Mouse (Mus musculus): ENCODE results near the gene Tcte1.

Tcte1 gene

GRCm38 (mm10) chr17:45523263-45523662 is at the start of gene Tcte1:
Gene Tcte1 (plus strand): TSS chr17:45523434.
- DNase-seq, result no peak

GRCm38 (mm10) chr17:45473667-45474066 is 49.6 kb upstream of the Tcte1 start:
- no peak for DNase-seq

GRCm38 (mm10) chr17:45474146-45474545 is 49.1 kb upstream of the Tcte1 start:
- DNase-seq, result no peak

- DNase-seq, result peak; percentile 87
Measured at GRCm38 (mm10) chr17:45474669-45475465, 48.4 kb upstream of the Tcte1 start, which contains the start of gene Spats1. Gene Spats1 (minus strand): TSS chr17:45475415.

GRCm38 (mm10) chr17:45478234-45478825 is 44.9 kb upstream of the Tcte1 start:
- DNase-seq, result peak; percentile 79

GRCm38 (mm10) chr17:45480429-45480828 is 42.8 kb upstream of the Tcte1 start:
- no peak for DNase-seq

- no peak for DNase-seq
Measured at GRCm38 (mm10) chr17:45485581-45485980, 37.7 kb upstream of the Tcte1 start.

- DNase-seq, result no peak
Measured at GRCm38 (mm10) chr17:45487216-45487615, 36.0 kb upstream of the Tcte1 start.

- no peak for DNase-seq
Measured at GRCm38 (mm10) chr17:45488321-45489254, 34.6 kb upstream of the Tcte1 start.

GRCm38 (mm10) chr17:45489736-45490135 is 33.5 kb upstream of the Tcte1 start:
- no peak for DNase-seq

GRCm38 (mm10) chr17:45490532-45491154 is 32.6 kb upstream of the Tcte1 start:
- DNase-seq, result no peak

- DNase-seq, result no peak
Measured at GRCm38 (mm10) chr17:45495398-45495797, 27.8 kb upstream of the Tcte1 start.

GRCm38 (mm10) chr17:45498397-45498796 is 24.8 kb upstream of the Tcte1 start:
- no peak for DNase-seq

GRCm38 (mm10) chr17:45499516-45499915 is 23.7 kb upstream of the Tcte1 start:
- no peak for DNase-seq

- DNase-seq, result no peak
Measured at GRCm38 (mm10) chr17:45500981-45501380, 22.3 kb upstream of the Tcte1 start.

- no peak for DNase-seq
Measured at GRCm38 (mm10) chr17:45502324-45502723, 20.9 kb upstream of the Tcte1 start.

GRCm38 (mm10) chr17:45503301-45503973 is 19.8 kb upstream of the Tcte1 start:
- DNase-seq, result no peak

GRCm38 (mm10) chr17:45505941-45506465 is 17.2 kb upstream of the Tcte1 start:
- DNase-seq, result peak; percentile 58

GRCm38 (mm10) chr17:45506700-45507189 is 16.5 kb upstream of the Tcte1 start, which contains the start of gene Aars2:
Gene Aars2 (plus strand): TSS chr17:45506841.
- peak; percentile 92 for DNase-seq

- no peak for DNase-seq
Measured at GRCm38 (mm10) chr17:45510871-45511270, 12.4 kb upstream of the Tcte1 start.

GRCm38 (mm10) chr17:45511757-45512156 is 11.5 kb upstream of the Tcte1 start:
- no peak for DNase-seq
